Mouse (Mus musculus) left cerebral cortex, postnatal 10 days (tissue): ENCODE measurements around the gene Anapc13. TPM values are rescaled to one million over a fixed set of nuclear protein-coding genes. Genes with fewer than 3 reads are reported as not detected.

Experiments used
- DNase-seq, 2 experiments: peaks; one replicate each; pipeline ENCODE4 v3.0.0; 2021 to 2022; ENCODE audit warnings: low spot score in 2 of 2, mixed read lengths in 1 of 2; ENCODE audit errors: extremely low spot score in 1 of 2
- intact Hi-C: fragments of 180-260 bp; cut with DNase I; formaldehyde crosslinking; loops from one replicate; pipeline ENCODE4 v1.15.1; 2025
- total RNA-seq, 2 experiments: library from RNA; stranded (reverse); gene quantifications; 2 replicates each; pipeline ENCODE4 v1.2.3; 2021

Gene Anapc13
- total RNA-seq = 10 to 100 TPM; 95.2 to 96.2 TPM

- intact Hi-C loops = no loop called here
These were observed at the start of gene Anapc13, which contains the start of gene Cep63 for GRCm38 (mm10) chr9:102625983-102626838. TSS of gene Anapc13 (plus strand) at chr9:102626296. TSS of gene Cep63 (minus strand) at chr9:102626534.

DNA sequence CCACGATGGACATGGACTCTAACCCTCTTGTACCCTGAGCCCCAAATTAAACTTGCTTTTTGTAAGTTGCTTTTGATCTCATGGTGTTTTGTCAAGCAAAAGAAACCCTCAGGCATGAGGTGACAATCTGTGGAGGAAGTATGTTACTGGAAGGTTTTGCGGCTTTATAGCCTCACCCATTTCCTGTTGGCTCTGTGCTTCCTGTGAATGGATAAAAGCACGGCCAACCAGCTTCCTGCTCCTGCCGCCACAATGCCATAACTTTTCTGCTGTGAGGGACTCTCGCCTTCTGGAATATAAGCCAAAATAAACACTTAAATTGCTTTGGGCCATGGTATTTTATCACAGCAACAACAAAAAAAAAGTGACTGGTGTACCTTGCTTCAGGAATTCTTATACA is 48.6 kb upstream of the Anapc13 start:
- DNase-seq = no peak
- intact Hi-C loops = no loop called here

More at GRCm38 (mm10) chr9:102625983-102626838, at the start of gene Anapc13, which contains the start of gene Cep63:
- peak; percentile 97 to 99 for DNase-seq

GRCm38 (mm10) chr9:102581921-102582469 is 44.1 kb upstream of the Anapc13 start:
- intact Hi-C loops = no loop called here
- DNase-seq = no peak

DNA sequence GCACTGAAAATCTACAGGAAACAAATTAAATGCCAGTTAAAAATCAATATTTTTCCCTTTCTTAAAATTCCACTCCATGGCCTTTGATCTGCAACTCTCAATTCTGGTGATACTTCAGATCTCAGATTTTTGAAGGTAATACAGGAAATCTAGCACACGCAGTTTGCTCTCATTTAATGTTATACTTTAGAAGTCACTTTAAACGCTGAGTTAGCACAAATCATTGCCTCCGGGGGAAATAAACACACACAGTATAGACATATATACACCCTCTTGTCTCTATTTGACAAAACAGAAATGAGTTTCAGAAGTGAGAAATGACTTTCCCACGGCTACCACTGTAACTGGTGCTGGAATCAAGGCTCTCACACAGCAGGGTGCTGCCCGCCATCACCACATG is 38.7 kb upstream of the Anapc13 start:
- DNase-seq = no peak
- intact Hi-C loops = no loop called here

GRCm38 (mm10) chr9:102594667-102595393 is 31.3 kb upstream of the Anapc13 start:
- no peak for DNase-seq

GRCm38 (mm10) chr9:102595662-102596436 is 30.2 kb upstream of the Anapc13 start:
- DNase-seq = no peak
- intact Hi-C loops = no loop called here

More at GRCm38 (mm10) chr9:102594667-102595393, 31.3 kb upstream of the Anapc13 start:
- intact Hi-C loops = no loop called here

- DNase-seq = no peak
- intact Hi-C loops = no loop called here
These were observed 24.9 kb upstream of the Anapc13 start for GRCm38 (mm10) chr9:102601187-102601586.

DNA sequence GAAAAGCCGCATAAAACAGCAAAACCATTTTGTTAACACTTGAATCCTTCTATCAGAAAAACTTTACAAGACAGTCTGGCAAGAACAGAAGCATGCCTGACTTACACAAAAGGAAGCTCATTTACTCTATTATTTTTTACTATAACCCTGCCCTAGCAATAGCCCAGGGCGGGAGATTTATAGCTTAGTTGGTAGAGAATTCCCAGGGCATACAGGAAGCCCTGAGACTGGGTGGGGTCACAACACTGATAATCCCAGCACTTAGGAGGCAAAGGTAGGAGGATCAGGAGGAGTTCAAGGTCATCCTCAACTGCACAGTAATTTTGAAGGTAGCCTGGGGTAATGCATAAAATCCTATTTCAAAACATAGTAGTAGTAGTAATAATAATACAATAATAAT is 24.4 kb upstream of the Anapc13 start:
- DNase-seq = no peak
- intact Hi-C loops = no loop called here

DNA sequence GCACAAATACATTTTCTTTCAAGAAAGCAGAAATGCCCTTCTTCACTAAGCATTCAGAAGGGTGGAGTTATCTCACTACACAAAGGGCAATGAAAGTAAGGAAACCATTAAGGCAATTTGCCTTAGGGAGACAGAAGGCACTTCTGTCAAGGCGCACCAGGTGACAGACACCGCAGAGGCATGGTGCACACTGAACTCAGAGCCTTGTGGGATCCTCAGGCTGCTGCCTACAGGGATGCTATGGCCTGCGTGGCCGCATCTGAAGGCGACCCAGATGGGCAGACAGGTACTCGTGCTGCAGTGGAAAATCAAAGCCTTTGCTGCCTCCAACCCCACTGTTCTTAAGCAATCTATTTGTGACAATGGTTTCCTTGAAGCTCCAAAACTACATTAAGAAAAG is 20.9 kb upstream of the Anapc13 start:
- no peak for DNase-seq
- intact Hi-C loops = no loop called here

DNA sequence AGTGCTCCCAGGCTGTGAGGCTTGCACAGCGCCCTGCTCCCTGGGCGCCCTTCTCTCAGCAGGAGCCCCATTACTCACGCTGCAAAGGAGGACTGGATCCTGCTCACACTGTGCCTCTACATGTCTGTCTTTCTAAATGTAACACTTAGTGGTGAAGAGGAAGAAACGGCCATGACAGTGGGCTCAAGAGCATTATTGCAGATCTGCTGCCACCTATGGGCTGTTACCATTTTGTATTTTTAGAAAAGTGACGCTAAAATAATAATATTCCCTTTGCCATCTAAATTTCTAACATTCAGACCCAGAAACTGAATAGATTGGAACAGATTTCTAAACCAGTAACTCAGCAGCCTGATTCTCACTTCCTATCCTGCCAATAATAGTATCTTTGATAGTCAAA is 18.6 kb upstream of the Anapc13 start:
- intact Hi-C loops = no loop called here
- DNase-seq = no peak

DNA sequence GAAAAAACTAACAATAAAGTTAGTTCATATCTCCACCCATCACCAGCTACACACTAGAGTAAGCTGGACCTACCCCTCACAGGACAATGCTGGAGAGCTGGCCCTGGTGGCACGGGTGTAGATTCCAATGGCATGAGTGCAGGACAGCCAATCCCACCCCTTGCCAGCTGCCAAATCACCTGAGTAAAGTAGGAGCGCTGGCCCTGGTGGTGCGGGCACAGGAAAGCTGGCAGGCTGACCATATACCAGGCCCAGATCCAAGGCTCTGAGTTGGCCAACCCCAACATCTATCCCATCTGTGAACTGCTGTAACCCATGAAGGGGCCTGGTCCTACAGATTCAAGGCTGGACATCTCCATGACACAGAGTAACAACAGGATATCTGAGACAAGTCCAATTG is 16.9 kb upstream of the Anapc13 start:
- intact Hi-C loops = no loop called here
- no peak for DNase-seq

- no peak for DNase-seq
- intact Hi-C loops = no loop called here
These were observed 11.0 kb upstream of the Anapc13 start for GRCm38 (mm10) chr9:102615071-102615470.

GRCm38 (mm10) chr9:102616267-102616666 is 9.8 kb upstream of the Anapc13 start:
- no peak for DNase-seq
- intact Hi-C loops = no loop called here

- intact Hi-C loops = no loop called here
- DNase-seq = no peak
These were observed 4.7 kb upstream of the Anapc13 start for GRCm38 (mm10) chr9:102621385-102621784.

GRCm38 (mm10) chr9:102622192-102622857 is 3.8 kb upstream of the Anapc13 start:
- intact Hi-C loops = no loop called here
- DNase-seq = no peak

DNA sequence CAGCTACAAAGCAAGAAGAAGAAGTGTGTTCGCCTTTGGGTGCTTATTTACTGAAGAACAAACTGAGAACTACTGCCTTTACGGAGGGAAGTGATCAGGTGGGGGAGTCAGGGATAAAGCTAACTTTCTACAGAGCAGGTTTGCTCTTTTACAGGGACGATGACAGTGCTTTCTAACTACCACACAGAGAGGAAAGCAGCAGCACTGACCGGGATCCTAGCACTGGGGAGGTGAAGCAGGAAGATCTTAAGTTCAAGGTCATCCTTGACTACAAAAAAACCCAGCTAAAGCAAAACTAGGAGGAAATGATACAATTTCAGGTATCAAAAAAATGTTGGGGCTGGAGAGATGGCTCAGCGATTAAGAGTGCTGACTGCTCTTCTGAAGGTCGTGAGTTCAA is 3.2 kb upstream of the Anapc13 start:
- no peak for DNase-seq
- intact Hi-C loops = no loop called here

DNA sequence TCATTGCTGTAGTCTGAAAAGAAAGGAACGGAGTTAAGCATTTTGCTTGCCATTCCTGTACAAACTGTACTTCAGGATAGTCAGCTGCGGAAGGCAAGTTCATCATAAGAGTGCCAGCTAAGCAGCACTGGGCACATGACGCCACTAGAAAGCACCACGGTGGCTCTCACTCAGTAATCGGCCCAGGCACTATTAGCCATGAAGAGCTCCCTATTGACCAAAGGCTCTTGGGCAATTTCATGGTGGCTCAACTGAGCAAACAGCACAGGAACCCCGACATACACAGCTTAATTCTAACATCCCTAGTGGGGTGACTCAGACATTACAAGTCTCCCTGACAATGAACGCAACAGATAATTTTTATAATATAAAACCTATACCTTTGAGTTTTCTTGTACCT is 2.5 kb upstream of the Anapc13 start:
- no peak for DNase-seq
- intact Hi-C loops = no loop called here

DNA sequence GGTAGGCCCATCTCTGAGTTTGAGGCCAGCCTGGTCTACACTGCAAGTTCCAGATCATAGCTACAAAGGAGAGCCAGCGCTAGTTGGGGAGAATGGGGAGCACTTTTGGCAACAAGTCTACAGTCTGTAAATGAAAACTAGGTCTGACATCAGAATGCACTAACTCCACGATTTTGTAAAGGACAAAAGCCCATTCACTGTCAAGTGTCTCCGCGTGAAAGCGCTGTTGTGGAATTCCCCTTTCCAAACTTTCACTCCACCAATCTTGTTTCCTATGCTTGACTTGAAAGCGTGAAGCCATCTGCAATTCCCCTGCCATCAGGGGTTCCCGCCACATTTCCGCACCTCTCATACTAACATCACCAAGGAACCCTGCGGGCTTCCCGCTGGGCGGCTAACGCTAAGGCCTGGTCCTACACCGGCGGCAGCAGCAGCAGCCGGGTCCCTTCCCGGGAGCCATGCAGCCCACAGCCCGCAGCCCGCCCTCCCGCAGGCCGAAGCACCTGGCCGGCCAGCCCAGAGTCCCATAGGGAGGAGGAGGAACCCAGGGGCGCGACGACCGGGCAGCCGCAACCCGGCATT is 604 bp upstream of the Anapc13 start:
- peak in 1 of 2 experiments; percentile 34 for DNase-seq
- intact Hi-C loops = no loop called here
